Mouse (Mus musculus): ENCODE results near the gene Mtx2. TPM values are rescaled to one million over a fixed set of nuclear protein-coding genes. Genes with fewer than 3 reads are reported as not detected.

Gene Mtx2
- polyA plus RNA-seq (2012; rRNA removed), result 75.7 and 84.2 TPM in 2 replicates

DNA sequence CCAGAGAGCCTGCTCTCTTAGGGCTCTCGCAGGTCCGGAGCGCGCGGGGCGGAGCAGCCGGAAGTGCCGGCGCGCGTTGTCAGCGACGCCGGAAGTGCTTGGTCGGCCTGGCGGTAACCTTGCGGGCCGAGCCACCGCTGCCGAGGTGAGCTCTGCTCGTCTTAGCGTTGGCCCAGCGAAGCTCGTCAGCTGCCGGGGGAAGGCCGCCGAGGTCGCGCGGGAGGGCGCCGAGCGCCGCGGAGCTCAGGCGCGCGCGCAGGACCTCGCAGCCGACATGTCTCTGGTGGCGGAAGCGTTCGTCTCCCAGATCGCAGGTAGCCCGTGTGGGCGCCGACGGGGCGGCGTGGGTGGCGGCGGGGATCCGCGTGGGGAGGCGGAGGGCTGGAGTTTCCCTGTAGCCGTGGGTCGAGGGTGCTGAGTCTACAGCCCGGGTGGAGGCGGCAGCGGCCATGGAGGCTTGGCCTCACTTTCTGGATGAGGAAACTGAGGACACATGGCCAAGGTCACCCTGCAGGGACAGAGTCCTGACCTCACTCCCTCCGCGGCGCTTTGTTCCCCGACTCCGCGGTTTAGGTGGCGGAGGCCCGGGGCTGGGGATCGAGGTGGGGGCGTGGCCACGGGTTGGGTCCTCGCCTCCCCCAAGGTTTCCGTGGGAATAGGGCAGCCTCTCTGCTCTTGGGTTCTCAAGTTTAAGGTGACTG, at the start of gene Mtx2:
Mtx2 (plus strand) TSS at position 74 of the 701 bp plus-strand sequence.
- peak; percentile 77 for TF ChIP-seq POLR2A (IDR thresholded peaks at IDR 0.05; ENCODE audit: borderline replicate concordance, extremely low read depth, insufficient read depth, insufficient read length, poor library complexity, severe bottlenecking)
- no peak for TF ChIP-seq CTCF (IDR thresholded peaks at IDR 0.05; ENCODE audit: borderline replicate concordance, extremely low read depth, insufficient read depth, insufficient read length)
- peak; percentile 92 for DNase-seq (ENCODE audit: low read depth)

GRCm38 (mm10) chr2:74777536-74778275, 47.9 kb upstream of the Mtx2 start:
- DNase-seq (ENCODE audit: low read depth), result peak; percentile 43
- TF ChIP-seq POLR2A (IDR thresholded peaks at IDR 0.05; ENCODE audit: borderline replicate concordance, extremely low read depth, insufficient read depth, insufficient read length, poor library complexity, severe bottlenecking), result no peak
- TF ChIP-seq CTCF (IDR thresholded peaks at IDR 0.05; ENCODE audit: borderline replicate concordance, extremely low read depth, insufficient read depth, insufficient read length), result no peak

- no peak for TF ChIP-seq POLR2A (IDR thresholded peaks at IDR 0.05; ENCODE audit: borderline replicate concordance, extremely low read depth, insufficient read depth, insufficient read length, poor library complexity, severe bottlenecking)
- no peak for TF ChIP-seq CTCF (IDR thresholded peaks at IDR 0.05; ENCODE audit: borderline replicate concordance, extremely low read depth, insufficient read depth, insufficient read length)
- DNase-seq (ENCODE audit: low read depth), result no peak
Measured at GRCm38 (mm10) chr2:74781386-74781785, 44.2 kb upstream of the Mtx2 start.

DNA sequence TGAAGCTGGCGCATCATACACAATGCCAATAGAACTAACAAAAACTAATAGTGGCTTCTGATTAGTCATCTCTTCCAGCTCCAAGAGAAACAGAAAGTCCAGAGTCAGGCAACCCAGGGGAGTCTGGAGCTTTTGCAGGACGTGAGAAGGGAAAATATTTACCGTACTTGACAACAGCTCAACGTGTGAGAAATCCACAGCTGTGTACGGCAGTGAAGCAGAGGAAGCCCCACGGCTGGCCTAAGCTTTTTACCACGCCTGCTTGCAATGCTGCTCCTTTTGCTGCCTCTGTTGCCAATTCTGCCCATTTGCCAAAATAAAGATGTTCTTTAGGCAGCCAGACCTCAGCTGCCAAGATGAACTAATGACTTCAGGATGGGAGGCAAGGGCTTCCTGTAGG, 30.1 kb upstream of the Mtx2 start:
- no peak for TF ChIP-seq POLR2A (IDR thresholded peaks at IDR 0.05; ENCODE audit: borderline replicate concordance, extremely low read depth, insufficient read depth, insufficient read length, poor library complexity, severe bottlenecking)
- no peak for TF ChIP-seq CTCF (IDR thresholded peaks at IDR 0.05; ENCODE audit: borderline replicate concordance, extremely low read depth, insufficient read depth, insufficient read length)
- DNase-seq (ENCODE audit: low read depth), result peak; percentile 31

DNA sequence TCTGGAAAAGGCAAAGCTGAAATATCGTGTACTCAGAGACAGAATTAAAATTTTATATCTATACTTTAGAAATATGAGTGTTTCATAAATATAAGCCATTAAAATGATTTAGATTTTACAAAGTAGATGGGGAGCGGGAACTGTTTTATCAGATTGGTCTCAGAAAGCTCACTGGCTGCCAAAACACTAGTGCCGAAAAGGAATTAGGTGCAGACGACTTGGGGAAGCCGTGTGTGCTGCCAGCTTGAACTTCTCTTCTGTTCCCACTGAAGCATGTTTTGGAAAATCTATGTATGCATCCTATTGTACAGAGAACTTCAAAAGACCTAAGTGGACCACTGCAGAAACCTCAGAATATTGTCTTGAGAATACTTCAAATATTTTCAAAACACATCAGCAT, 17.2 kb upstream of the Mtx2 start:
- no peak for DNase-seq (ENCODE audit: low read depth)
- TF ChIP-seq CTCF (IDR thresholded peaks at IDR 0.05; ENCODE audit: borderline replicate concordance, extremely low read depth, insufficient read depth, insufficient read length) (no peak), POLR2A (IDR thresholded peaks at IDR 0.05; ENCODE audit: borderline replicate concordance, extremely low read depth, insufficient read depth, insufficient read length, poor library complexity, severe bottlenecking) (no peak)

DNA sequence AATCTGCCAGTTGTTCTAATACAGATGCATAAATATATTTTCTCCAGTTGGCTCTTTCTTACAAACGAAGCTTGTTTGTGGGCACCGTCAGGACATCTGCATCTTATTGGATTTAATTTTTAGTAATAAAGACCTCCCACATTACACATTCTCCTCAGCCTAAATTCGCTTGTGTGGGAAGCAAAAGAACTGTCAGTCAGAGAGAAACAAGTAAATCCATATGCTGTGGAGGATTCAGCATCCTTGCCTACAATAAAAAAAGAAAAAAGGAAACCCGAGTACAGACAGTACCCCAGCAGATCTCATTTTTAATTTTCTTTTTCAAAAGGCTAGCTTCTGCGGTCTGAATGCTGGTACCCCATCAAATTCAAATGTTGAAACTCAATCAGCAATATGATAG, 2.9 kb upstream of the Mtx2 start:
- TF ChIP-seq POLR2A (IDR thresholded peaks at IDR 0.05; ENCODE audit: borderline replicate concordance, extremely low read depth, insufficient read depth, insufficient read length, poor library complexity, severe bottlenecking) (no peak), CTCF (IDR thresholded peaks at IDR 0.05; ENCODE audit: borderline replicate concordance, extremely low read depth, insufficient read depth, insufficient read length) (no peak)
- no peak for DNase-seq (ENCODE audit: low read depth)

DNA sequence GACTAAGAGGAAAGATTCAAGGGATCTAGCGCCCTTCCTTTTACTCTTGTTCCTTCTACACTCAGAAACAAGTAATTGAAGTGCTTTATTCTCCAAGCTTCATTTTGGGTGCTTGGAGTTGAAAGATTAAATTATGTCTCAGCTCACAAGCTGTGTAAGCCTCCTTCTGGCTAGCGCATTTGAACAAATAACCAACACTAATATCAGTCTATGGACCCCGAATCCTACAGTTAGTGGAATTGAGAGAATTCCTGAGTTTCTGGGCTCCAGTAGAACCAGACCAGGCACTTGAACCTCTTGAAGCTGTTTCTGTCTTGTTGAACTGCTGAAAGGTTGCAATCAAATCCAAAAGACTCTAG, 253 bp upstream of the Mtx2 start:
- DNase-seq (ENCODE audit: low read depth), result no peak
- TF ChIP-seq CTCF (IDR thresholded peaks at IDR 0.05; ENCODE audit: borderline replicate concordance, extremely low read depth, insufficient read depth, insufficient read length), result no peak
- TF ChIP-seq POLR2A (IDR thresholded peaks at IDR 0.05; ENCODE audit: borderline replicate concordance, extremely low read depth, insufficient read depth, insufficient read length, poor library complexity, severe bottlenecking), result no peak

DNA sequence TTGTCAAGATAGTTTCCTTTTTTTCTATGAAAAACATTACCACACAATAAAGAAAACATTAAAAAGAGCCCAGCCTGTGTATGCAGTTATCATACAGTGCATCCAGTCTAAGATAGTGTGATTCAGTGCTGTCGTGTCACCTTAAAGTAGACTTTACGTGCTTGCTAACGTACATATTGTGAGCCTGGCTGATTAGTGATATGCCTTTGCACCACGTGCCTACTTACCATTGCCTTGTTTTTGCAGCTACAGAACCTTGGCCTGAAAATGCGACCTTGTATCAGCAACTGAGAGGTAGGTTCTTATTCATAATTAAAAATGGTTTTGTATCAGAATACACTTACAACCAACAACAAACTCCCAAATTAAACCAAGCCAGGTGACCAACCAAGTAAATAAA, 21.4 kb downstream of the Mtx2 start:
- DNase-seq (ENCODE audit: low read depth), result no peak
- TF ChIP-seq POLR2A (IDR thresholded peaks at IDR 0.05; ENCODE audit: borderline replicate concordance, extremely low read depth, insufficient read depth, insufficient read length, poor library complexity, severe bottlenecking) (no peak), CTCF (IDR thresholded peaks at IDR 0.05; ENCODE audit: borderline replicate concordance, extremely low read depth, insufficient read depth, insufficient read length) (no peak)

DNA sequence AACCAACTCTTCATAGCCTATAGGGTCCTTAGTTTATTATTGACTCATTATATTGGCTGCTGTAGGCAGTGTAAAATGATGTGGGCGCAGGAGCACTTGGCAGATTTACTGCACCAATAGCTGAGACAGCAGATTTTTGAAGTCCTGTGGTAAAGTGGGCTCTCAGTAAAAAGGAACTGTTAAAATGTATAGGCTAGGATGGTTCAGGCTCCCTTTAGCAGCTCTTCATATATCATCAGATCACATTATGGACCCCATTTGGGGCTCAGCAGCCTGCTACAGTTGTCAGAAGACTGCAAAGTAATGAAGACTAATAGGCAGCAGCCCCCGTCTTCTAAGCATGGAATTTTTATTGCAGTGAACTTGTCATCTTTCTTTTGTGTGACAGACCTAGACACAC, 21.9 kb downstream of the Mtx2 start:
- TF ChIP-seq POLR2A (IDR thresholded peaks at IDR 0.05; ENCODE audit: borderline replicate concordance, extremely low read depth, insufficient read depth, insufficient read length, poor library complexity, severe bottlenecking), result no peak
- no peak for TF ChIP-seq CTCF (IDR thresholded peaks at IDR 0.05; ENCODE audit: borderline replicate concordance, extremely low read depth, insufficient read depth, insufficient read length)
- DNase-seq (ENCODE audit: low read depth), result peak; percentile 7

- TF ChIP-seq POLR2A (IDR thresholded peaks at IDR 0.05; ENCODE audit: borderline replicate concordance, extremely low read depth, insufficient read depth, insufficient read length, poor library complexity, severe bottlenecking) (no peak), CTCF (IDR thresholded peaks at IDR 0.05; ENCODE audit: borderline replicate concordance, extremely low read depth, insufficient read depth, insufficient read length) (no peak)
- no peak for DNase-seq (ENCODE audit: low read depth)
Measured at GRCm38 (mm10) chr2:74850036-74850435, 24.4 kb downstream of the Mtx2 start.

DNA sequence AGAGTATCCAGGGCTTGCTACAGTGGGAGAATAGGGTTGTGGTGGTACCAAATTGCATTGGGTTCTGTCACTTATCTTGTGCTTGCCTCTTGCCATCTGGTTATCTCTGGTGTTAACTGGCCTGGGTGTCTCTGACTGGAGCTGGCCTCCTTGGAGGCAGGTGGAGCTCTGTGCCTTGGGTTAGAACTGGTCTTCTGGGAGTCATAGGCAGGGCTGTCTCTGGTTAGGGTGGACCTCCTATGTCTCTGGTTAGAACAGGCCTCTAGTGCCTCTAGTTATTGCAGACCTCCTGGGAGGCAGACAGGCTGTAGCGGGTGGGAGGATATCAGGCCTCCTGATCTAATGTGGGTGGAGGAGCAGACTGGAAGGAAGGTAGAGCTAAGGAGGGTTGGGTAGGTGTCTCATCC, 36.5 kb downstream of the Mtx2 start:
- DNase-seq (ENCODE audit: low read depth), result no peak
- TF ChIP-seq CTCF (IDR thresholded peaks at IDR 0.05; ENCODE audit: borderline replicate concordance, extremely low read depth, insufficient read depth, insufficient read length) (no peak), POLR2A (IDR thresholded peaks at IDR 0.05; ENCODE audit: borderline replicate concordance, extremely low read depth, insufficient read depth, insufficient read length, poor library complexity, severe bottlenecking) (no peak)

DNA sequence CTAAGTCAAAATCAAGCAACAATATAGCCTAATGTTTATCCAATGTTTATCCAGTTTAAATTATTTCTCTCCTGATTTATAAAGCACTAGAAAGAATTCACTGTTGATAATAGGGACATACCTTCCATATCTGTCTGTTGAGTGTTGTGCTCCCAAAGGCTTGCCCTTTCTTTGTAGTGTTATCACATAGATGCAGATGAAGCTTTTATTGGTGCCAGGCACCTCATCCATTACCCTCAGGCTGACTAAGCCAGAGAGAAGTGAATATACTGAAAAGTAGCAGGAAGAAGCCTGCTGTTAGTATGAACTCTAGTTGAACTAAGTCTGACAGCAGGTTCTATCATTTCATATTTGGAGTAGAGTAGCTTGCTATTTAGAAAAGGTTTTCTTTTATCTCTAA, 39.8 kb downstream of the Mtx2 start:
- TF ChIP-seq CTCF (IDR thresholded peaks at IDR 0.05; ENCODE audit: borderline replicate concordance, extremely low read depth, insufficient read depth, insufficient read length), result no peak
- no peak for TF ChIP-seq POLR2A (IDR thresholded peaks at IDR 0.05; ENCODE audit: borderline replicate concordance, extremely low read depth, insufficient read depth, insufficient read length, poor library complexity, severe bottlenecking)

More for the DNA sequence above, 39.8 kb downstream of the Mtx2 start:
- no peak for DNase-seq (ENCODE audit: low read depth)
